Comparison of ENCODE assay signal across 8 mouse cellular contexts in genomic region chr1:80180767-80181413, GRCm38 (mm10). TPM values are rescaled to one million over a fixed set of nuclear protein-coding genes. Genes with fewer than 3 reads are reported as not detected.
DNase-seq lines count a peak whose midpoint lies in the region; ATAC-seq and TF ChIP-seq lines count a peak whose summit lies in the region.

No protein-coding gene starts in this region.

- peak; percentile 80 for ATAC-seq in megakaryocyte, adult 5-6 weeks (ENCODE audit: poor library complexity, severe bottlenecking)

- DNase-seq in heart, adult 2 months = peak; percentile 14 to 36
- DNase-seq in heart, postnatal 25 days (ENCODE audit: low spot score) = no peak
- DNase-seq in Muller cell, postnatal 12 days (ENCODE audit: inconsistent ontology term) = peak; percentile 36
- peak; percentile 45 for DNase-seq in cerebellum, adult 9-11 months
- peak; percentile 18 to 91 for DNase-seq in frontal cortex, adult 2 months (ENCODE audit: extremely low spot score in 1 of 2, low spot score in 1 of 2)
- DNase-seq in layer of hippocampus, adult 18-20 months (ENCODE audit: low spot score in 2 of 2) = peak; percentile 39 to 84
- DNase-seq in right cerebral cortex, postnatal 14 days = peak; percentile 44

- 0 out of 2 replicates have a peak, but pooled peaks have one; percentile 33 for TF ChIP-seq EP300 in heart, adult 2 months (IDR thresholded peaks at IDR 0.05; ENCODE audit: insufficient read depth, low read depth, low read length)

- H3K79me2 ChIP-seq in heart, adult 2 months (replicated peaks; ENCODE audit: control insufficient read depth, insufficient read depth, low read length) = no peaks in the 10 kb centered on the region

- no peaks in the 10 kb centered on the region for H3K4me1 ChIP-seq in heart, adult 2 months (ENCODE audit: control insufficient read depth, insufficient read depth, low read length)

- peak; percentile 97 for TF ChIP-seq CTCF in heart, adult 2 months (IDR thresholded peaks at IDR 0.05)

- H3K27ac ChIP-seq in heart, adult 2 months = no peak overlapping the region

- no peak overlapping the region for H3K9ac ChIP-seq in heart, adult 2 months (ENCODE audit: low read depth, low read length)

- no peaks in the 10 kb centered on the region for H3K27me3 ChIP-seq in heart, adult 2 months (ENCODE audit: control insufficient read depth, insufficient read depth, low read length)

- 36% methylated on average over 13 of the region's 13 CpGs for WGBS in heart, adult 2 months

- H3K4me3 ChIP-seq in heart, adult 2 months = no peak overlapping the region

- intact Hi-C loops in heart, adult 2 months (cut with DNase I) = loop anchor here (1.0 to 10.0 kb wide), 5 partner anchors 63 to 395 kb away; no protein-coding TSS in a partner anchor
- intact Hi-C loops in heart, postnatal 25 days (cut with DNase I) = loop anchor here (1.0 to 2.0 kb wide), 3 partner anchors 62 to 332 kb away; no protein-coding TSS in a partner anchor

- no peaks in the 10 kb centered on the region for H3K36me3 ChIP-seq in heart, adult 2 months (ENCODE audit: control insufficient read depth, insufficient read depth, low read length)

- no peak for TF ChIP-seq POLR2A in heart, adult 2 months (IDR thresholded peaks at IDR 0.05; ENCODE audit: insufficient read depth, low read depth, low read length)

RNA-seq across cellular contexts. Expression of gene Fam124b, which starts 37.4 kb away (rescaled TPM):
- 1 to 10 TPM in 1 of 2 experiments, under 1 TPM in 1; 0.78 to 2.9 TPM for total RNA-seq in heart, adult 2 months (2021)
- polyA plus RNA-seq in heart, adult 2 months (2012; rRNA removed) = 0.68 and 1.4 TPM in 2 replicates
- total RNA-seq in heart, postnatal 25 days (2021) = 1 to 10 TPM; 1.3 to 5.2 TPM
- not detected in 2 replicates for polyA plus RNA-seq in frontal cortex, adult 2 months (2012; rRNA removed)
- total RNA-seq in layer of hippocampus, adult 18-20 months (2021) = under 1 TPM; 0.56 to 0.59 TPM
- total RNA-seq in megakaryocyte, adult 5-6 weeks (2015) = 0.43 TPM in 1 of 2 replicates, not detected in the other
- total RNA-seq in megakaryocyte, adult 5-6 weeks (2017) = not detected in 2 replicates
